Mouse (Mus musculus) c-Kit-positive CD71-positive TER-119-positive erythroid progenitor cells, embryonic 14.5 days (primary cell): ENCODE measurements around the gene Khk.

Experiments
- DNase-seq: peaks from one replicate; pipeline ENCODE4 v3.0.0-alpha.2; 2013; ENCODE audit warnings: low spot score

Gene Khk

DNA sequence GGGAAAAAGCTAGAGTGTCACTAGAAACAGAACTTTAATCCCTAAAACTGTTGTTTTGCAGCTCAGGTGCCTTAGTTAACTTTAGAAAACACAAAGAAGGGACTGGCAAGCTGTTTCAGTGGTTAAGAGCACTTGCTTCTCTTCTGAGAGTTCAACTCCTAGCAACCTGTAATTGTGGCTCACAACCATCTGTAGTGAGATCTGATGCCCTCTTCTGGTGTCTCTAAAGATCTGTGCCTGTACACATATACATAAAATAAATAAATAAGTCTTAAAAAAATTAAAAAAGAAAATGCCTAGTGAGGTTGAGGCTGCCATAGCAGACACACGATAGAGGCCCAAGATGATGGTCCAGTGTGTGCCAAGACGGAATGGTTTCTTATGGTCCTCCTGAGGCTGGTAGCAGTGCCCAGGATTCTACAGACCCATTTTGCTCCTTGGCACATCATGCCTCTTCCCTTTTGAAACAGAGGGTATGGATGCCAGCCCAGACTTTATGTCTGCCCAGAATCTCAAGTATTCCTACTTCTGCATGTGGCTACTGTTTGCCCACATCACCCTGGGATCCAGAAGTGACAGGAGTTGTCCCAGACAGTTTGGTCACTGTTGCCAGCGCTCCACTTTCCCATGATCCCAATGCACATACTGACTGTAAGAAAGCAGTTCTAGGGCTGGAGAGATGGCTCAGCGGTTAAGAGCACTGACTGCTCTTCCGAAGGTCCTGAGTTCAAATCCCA is 13.7 kb downstream of the Khk start:
- DNase-seq: no peak

- DNase-seq: no peak
These were observed 21.8 kb downstream of the Khk start for GRCm38 (mm10) chr5:30943004-30943403.

DNA sequence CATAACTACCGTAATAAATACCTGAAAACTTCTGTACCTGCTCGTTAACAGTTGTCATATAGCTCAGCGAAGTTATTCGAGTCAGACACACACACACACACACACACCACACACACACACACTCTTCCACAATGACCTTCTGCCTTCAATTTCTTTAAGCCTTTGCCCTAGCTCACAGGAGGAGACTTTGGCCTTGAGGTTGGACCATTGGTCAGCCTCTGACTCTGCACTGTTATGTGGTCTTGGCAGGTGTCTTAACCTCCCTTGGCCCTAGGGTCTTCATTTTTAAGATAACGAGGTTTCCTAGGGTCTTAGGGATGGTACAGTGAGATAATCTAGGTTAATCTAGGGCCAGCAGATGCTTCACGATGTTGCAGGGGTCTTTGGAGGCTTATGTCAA is 23.1 kb downstream of the Khk start:
- DNase-seq: no peak

GRCm38 (mm10) chr5:30944956-30945781 is 23.9 kb downstream of the Khk start, which contains the start of gene Cgref1:
Cgref1 (minus strand) TSS chr5:30945591.
- no peak for DNase-seq

- no peak for DNase-seq
These were observed 27.4 kb downstream of the Khk start for GRCm38 (mm10) chr5:30948620-30949019.

- DNase-seq: peak; percentile 76
These were observed 28.6 kb downstream of the Khk start for GRCm38 (mm10) chr5:30949654-30950326.

DNA sequence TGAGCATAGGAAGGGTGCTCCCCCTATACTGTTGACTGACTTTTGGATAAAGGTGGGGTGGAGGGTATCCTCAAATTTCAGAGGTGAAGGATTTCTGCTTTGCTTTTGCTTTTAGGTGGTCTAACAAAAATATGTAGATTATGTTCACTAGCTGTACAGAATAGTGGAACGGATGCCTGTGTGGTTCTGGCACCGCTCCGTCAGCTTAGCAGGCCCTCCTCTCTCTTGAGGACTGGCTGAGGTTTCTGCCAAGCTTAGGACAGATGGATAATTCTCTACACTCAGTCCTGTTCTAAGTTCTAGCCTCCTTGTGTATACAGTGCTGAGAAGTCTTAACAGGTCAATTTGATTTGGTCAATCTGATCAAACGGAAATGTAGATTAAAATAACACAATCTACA is 29.2 kb downstream of the Khk start:
- DNase-seq: no peak

DNA sequence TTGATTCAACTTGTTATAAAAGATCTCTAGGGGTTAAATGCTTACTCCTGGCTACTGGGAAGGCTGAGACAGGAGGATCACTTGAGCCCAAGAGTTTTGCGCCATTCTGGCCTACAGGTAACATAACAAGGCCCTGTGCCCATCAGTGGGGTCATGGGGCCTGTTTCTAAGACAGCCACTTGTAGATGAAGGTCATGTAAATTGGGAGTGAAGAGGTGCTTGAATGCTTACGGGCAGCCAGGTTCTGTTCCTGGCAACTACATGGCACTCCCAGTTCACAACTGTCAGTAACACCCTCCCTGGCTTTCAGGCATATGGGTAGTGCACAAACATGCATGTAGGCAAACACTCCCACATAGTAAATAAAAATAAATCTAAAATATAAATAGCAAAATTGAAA is 29.7 kb downstream of the Khk start:
- no peak for DNase-seq

DNA sequence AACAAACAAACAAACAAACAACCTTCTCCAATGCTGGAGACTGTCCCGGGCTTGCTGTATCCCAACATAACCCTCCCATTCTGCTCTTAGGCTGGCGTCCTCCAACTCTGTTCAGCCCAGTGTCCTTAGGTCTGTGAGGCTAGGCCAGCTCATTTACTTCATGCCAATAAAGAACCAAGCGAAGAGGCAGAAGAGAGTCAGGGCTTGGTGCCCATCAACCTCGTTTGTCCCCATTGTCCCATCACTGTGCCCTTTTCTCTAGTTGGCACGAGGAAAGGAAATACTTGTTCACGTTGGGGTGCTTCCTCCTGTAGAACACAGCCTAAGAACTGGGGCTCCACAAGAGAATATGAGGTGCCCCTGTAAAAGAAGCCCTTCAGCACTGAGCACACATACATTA is 30.5 kb downstream of the Khk start:
- no peak for DNase-seq

DNA sequence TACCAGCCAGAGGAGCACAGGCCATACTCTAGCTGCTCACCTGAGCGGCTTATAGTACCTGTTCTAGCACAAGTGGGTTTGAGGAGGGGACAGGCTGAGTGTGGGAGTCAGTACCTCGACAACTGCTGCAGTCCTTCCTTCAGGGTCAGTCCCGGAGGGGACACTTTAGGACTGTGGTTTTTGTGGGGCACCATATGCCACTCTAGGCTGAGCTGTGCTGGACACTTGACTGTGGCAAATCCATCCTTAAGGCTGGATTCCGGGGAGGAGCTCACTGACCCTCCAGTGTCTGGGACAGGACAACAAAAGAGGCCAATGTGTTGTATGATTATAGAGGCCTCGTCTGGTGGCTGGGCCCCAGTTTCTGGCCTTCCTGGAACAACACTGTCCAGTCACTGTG is 31.3 kb downstream of the Khk start:
- DNase-seq: no peak

DNA sequence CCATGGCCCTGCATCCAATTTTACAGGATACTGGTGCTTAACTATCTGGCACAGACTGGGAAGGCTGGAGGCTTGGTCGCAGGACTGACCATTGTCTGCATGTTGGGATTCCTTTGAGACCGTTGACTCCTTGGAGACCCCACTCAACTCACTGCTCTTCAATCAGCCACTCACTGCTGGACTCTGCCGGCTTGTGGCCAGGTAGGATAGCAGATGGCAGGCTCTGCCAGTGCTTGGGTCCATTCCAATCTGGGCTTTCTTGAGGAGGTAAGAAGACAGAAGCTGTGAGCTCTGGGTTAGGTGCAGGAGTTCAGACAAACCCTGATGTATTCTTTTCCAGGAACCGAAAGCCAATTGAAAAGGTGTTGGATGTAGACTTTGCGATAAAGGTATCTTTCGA is 32.8 kb downstream of the Khk start:
- DNase-seq: no peak

DNA sequence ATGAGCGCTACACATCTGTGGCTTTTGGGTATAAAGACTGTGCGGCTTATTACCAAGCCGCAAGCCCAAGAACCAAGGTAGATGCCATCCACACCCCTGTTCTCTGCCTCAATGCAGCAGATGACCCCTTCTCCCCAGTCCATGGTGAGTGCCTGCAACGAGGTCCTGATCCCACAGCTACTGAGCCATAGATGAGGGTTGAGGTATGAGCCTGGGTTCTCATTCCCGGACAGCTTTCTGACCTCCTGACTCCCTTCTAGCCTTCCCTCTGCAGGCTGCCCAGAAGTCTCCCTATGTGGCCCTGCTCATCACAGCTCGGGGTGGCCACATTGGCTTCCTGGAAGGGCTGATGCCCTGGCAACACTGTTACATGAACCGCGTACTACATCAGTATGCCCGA is 33.3 kb downstream of the Khk start:
- no peak for DNase-seq

- no peak for DNase-seq
These were observed 34.5 kb downstream of the Khk start for GRCm38 (mm10) chr5:30955751-30956150.

DNA sequence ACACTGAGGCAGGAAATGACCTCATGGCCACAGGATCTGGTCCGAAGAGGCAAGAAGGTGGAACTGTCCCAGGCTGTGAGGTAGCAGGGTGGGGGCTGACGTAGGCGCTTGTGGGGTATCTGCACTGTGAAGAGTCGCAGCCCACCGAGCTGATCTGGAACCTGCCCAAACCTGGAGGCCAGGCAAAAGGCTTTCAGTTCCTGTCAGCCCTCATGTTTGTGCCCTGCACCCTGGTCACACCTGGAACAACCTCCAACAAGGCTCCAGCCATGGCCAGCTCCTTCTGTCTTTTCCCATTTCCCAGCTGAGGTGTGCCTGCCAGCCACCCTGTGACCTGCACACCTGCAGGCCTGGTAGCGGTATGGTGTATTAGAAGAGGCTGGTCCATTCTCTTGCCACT is 36.7 kb downstream of the Khk start:
- DNase-seq: no peak

GRCm38 (mm10) chr5:30959198-30959854 is 38.1 kb downstream of the Khk start:
- DNase-seq: no peak

GRCm38 (mm10) chr5:30959966-30960501 is 38.8 kb downstream of the Khk start, which contains the start of gene Preb:
Preb (minus strand) TSS chr5:30960361.
- peak; percentile 94 for DNase-seq

DNA sequence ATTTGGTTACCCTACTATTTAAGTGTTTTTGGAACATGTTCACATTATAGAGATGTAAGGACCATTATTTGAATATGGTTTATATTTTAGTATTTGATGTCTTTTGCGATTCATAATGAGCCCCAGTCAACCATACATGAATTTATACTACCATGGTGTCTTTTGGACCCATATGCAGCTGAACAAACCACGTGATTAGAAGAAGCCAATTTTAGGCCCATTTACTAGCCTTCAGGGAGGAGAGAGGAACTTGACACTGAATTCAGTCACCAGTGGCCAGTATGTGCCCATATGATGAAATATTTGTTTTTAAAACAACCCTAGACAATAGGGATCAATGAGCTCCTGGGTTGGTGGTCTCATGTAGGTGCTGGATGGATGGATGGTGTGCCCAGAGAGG is 39.6 kb downstream of the Khk start:
- DNase-seq: no peak

GRCm38 (mm10) chr5:30961545-30962505 is 40.6 kb downstream of the Khk start:
- no peak for DNase-seq

- DNase-seq: no peak
These were observed 42.7 kb downstream of the Khk start for GRCm38 (mm10) chr5:30963916-30964315.

- DNase-seq: no peak
These were observed 45.0 kb downstream of the Khk start for GRCm38 (mm10) chr5:30966189-30966588.

- no peak for DNase-seq
These were observed 47.2 kb downstream of the Khk start, which contains the start of gene Tcf23 for GRCm38 (mm10) chr5:30968416-30968815. Tcf23 (plus strand) TSS chr5:30968662.
